Mouse (Mus musculus): ENCODE measurements around the gene Rai2. TPM values are rescaled to one million over a fixed set of nuclear protein-coding genes. Genes with fewer than 3 reads are reported as not detected.
"Not testable (repeated sequence)": the region's sequence is repeated elsewhere in the genome, so short reads cannot be mapped to it uniquely, and the experiment has no call there.

Rai2 gene
- polyA plus RNA-seq, 1 experiment from 2014 or later: 2.8 TPM

- H3K27ac ChIP-seq: no peak overlapping the region
- H3K4me1 ChIP-seq: no peaks in the 10 kb centered on the region
- H3K36me3 ChIP-seq: no peaks in the 10 kb centered on the region
- H3K9me3 ChIP-seq: no peaks in the 10 kb centered on the region
- no peak for DNase-seq (ENCODE audit: low spot score)
- 67% methylated on average over 1 of the region's 1 CpGs for WGBS
- no peak overlapping the region for H3K4me3 ChIP-seq
- H3K27me3 ChIP-seq (ENCODE audit: insufficient read depth, poor library complexity, severe bottlenecking): peaks cover 11% of the 10 kb centered on the region; the same call in 1 of the 2 replicates
Observed at GRCm38 (mm10) chrX:161739374-161739773, 22.5 kb downstream of the Rai2 start.

- no peak overlapping the region for H3K27ac ChIP-seq
- no peak for DNase-seq (ENCODE audit: low spot score)
- H3K36me3 ChIP-seq: no peaks in the 10 kb centered on the region
- H3K27me3 ChIP-seq (ENCODE audit: insufficient read depth, poor library complexity, severe bottlenecking): peaks cover 8% of the 10 kb centered on the region; the same call in 1 of the 2 replicates
- 59% methylated on average over 3 of the region's 3 CpGs for WGBS
- no peaks in the 10 kb centered on the region for H3K4me1 ChIP-seq
- no peaks in the 10 kb centered on the region for H3K9me3 ChIP-seq
- H3K4me3 ChIP-seq: no peak overlapping the region
Observed at GRCm38 (mm10) chrX:161743080-161743479, 26.2 kb downstream of the Rai2 start.

- peaks cover 20% of the 10 kb centered on the region; the same call in 1 of the 2 replicates for H3K27me3 ChIP-seq (ENCODE audit: insufficient read depth, poor library complexity, severe bottlenecking)
- H3K4me1 ChIP-seq: no peaks in the 10 kb centered on the region
- no peaks in the 10 kb centered on the region for H3K36me3 ChIP-seq
- H3K27ac ChIP-seq: no peak overlapping the region
- DNase-seq (ENCODE audit: low spot score): no peak
- WGBS: 75% methylated on average over 3 of the region's 3 CpGs
- no peak overlapping the region for H3K4me3 ChIP-seq
- H3K9me3 ChIP-seq: no peaks in the 10 kb centered on the region
Observed at GRCm38 (mm10) chrX:161745296-161745695, 28.4 kb downstream of the Rai2 start.

- no peak overlapping the region for H3K27ac ChIP-seq
- no peaks in the 10 kb centered on the region for H3K9me3 ChIP-seq
- H3K4me3 ChIP-seq: no peak overlapping the region
- no peaks in the 10 kb centered on the region for H3K36me3 ChIP-seq
- H3K27me3 ChIP-seq (ENCODE audit: insufficient read depth, poor library complexity, severe bottlenecking): peaks cover 20% of the 10 kb centered on the region; the same call in 1 of the 2 replicates
- DNase-seq (ENCODE audit: low spot score): no peak
- WGBS: 70% methylated on average over 2 of the region's 2 CpGs
- H3K4me1 ChIP-seq: no peaks in the 10 kb centered on the region
Observed at GRCm38 (mm10) chrX:161747337-161747736, 30.5 kb downstream of the Rai2 start.

GRCm38 (mm10) chrX:161753514-161753913 lies 36.6 kb downstream of the Rai2 start:
- no peak for DNase-seq (ENCODE audit: low spot score)
- H3K4me3 ChIP-seq: no peak overlapping the region
- WGBS: 81% methylated on average over 2 of the region's 2 CpGs
- H3K4me1 ChIP-seq: no peaks in the 10 kb centered on the region
- no peak overlapping the region for H3K27ac ChIP-seq
- H3K27me3 ChIP-seq (ENCODE audit: insufficient read depth, poor library complexity, severe bottlenecking): peaks cover 16% of the 10 kb centered on the region; the same call in 1 of the 2 replicates
- H3K9me3 ChIP-seq: no peaks in the 10 kb centered on the region
- no peaks in the 10 kb centered on the region for H3K36me3 ChIP-seq

GRCm38 (mm10) chrX:161776321-161776962 lies 59.6 kb downstream of the Rai2 start:
- Histone ChIP-seq H3K36me3 (no peaks in the 10 kb centered on the region), H3K4me1 (no peaks in the 10 kb centered on the region), H3K9me3 (no peaks in the 10 kb centered on the region), H3K27me3 (ENCODE audit: insufficient read depth, poor library complexity, severe bottlenecking) (peaks cover 16% of the 10 kb centered on the region; the same call in 1 of the 2 replicates), H3K27ac (no peak overlapping the region), H3K4me3 (no peak overlapping the region)
- WGBS: 70% methylated on average over 12 of the region's 12 CpGs
- DNase-seq (ENCODE audit: low spot score): no peak

- WGBS: 80% methylated on average over 6 of the region's 6 CpGs
Observed at GRCm38 (mm10) chrX:161780321-161781034, 63.6 kb downstream of the Rai2 start.

GRCm38 (mm10) chrX:161790182-161790581 lies 73.3 kb downstream of the Rai2 start:
- H3K4me3 ChIP-seq: no peak overlapping the region
- no peak overlapping the region for H3K27ac ChIP-seq
- peaks cover 19% of the 10 kb centered on the region; the same call in 1 of the 2 replicates for H3K27me3 ChIP-seq (ENCODE audit: insufficient read depth, poor library complexity, severe bottlenecking)
- no peaks in the 10 kb centered on the region for H3K9me3 ChIP-seq
- no peaks in the 10 kb centered on the region for H3K4me1 ChIP-seq
- WGBS: 20% methylated on average over 6 of the region's 6 CpGs
- DNase-seq (ENCODE audit: low spot score): no peak
- no peaks in the 10 kb centered on the region for H3K36me3 ChIP-seq

More at GRCm38 (mm10) chrX:161780321-161781034, 63.6 kb downstream of the Rai2 start:
- H3K36me3 ChIP-seq: no peaks in the 10 kb centered on the region
- DNase-seq (ENCODE audit: low spot score): no peak
- H3K4me3 ChIP-seq: no peak overlapping the region
- peaks cover 9% of the 10 kb centered on the region; the same call in 1 of the 2 replicates for H3K27me3 ChIP-seq (ENCODE audit: insufficient read depth, poor library complexity, severe bottlenecking)
- no peaks in the 10 kb centered on the region for H3K4me1 ChIP-seq
- H3K9me3 ChIP-seq: no peaks in the 10 kb centered on the region
- no peak overlapping the region for H3K27ac ChIP-seq

- H3K36me3 ChIP-seq; H3K4me1 ChIP-seq; H3K27ac ChIP-seq; DNase-seq (ENCODE audit: low spot score); H3K9me3 ChIP-seq; H3K4me3 ChIP-seq; H3K27me3 ChIP-seq (ENCODE audit: insufficient read depth, poor library complexity, severe bottlenecking): not testable (repeated sequence)
- WGBS: 20% methylated on average over 2 of the region's 2 CpGs
Observed at GRCm38 (mm10) chrX:161826186-161826585, 109.3 kb downstream of the Rai2 start.
